Mouse (Mus musculus) kidney, adult 2 months (tissue): ENCODE results near the gene Arl15. TPM values are rescaled to one million over a fixed set of nuclear protein-coding genes. Genes with fewer than 3 reads are reported as not detected.
A peak's percentile ranks its signal among the peaks of the same experiment; 100 is the strongest.

ENCODE experiments used
- DNase-seq: peaks from one replicate; pipeline ENCODE4 v3.0.0; 2021
- H3K27ac ChIP-seq: fragments of 200-500 bp; 2 replicates; pipeline ENCODE4 v1.5.1; 2012; ENCODE audit warnings: low read depth, low read length, control low read depth, inconsistent platforms; ENCODE audit not compliant: insufficient read depth
- H3K27me3 ChIP-seq: fragments of 200-500 bp; replicated peaks from 2 replicates; pipeline ENCODE4 v1.6.1; 2012; ENCODE audit warnings: mild to moderate bottlenecking, moderate library complexity, low read length, inconsistent platforms; ENCODE audit not compliant: control insufficient read depth, insufficient read depth
- H3K36me3 ChIP-seq: fragments of 200-500 bp; 2 replicates; pipeline ENCODE4 v1.6.1; 2012; ENCODE audit warnings: mild to moderate bottlenecking, moderate library complexity, low read length, inconsistent platforms; ENCODE audit not compliant: control insufficient read depth, insufficient read depth
- H3K4me1 ChIP-seq: fragments of 200-500 bp; 2 replicates; pipeline ENCODE4 v1.6.1; 2011; ENCODE audit warnings: low read length; ENCODE audit not compliant: control insufficient read depth, insufficient read depth
- H3K4me3 ChIP-seq: fragments of 200-500 bp; 2 replicates; pipeline ENCODE4 v1.5.1; 2011; ENCODE audit warnings: mild to moderate bottlenecking, low read depth, low read length, control low read depth; ENCODE audit not compliant: insufficient read depth
- CTCF ChIP-seq: fragments of 200-500 bp; conservative IDR thresholded peaks from 2 replicates; pipeline ENCODE4 v1.5.1; 2011; ENCODE audit warnings: low read depth, mild to moderate bottlenecking, control low read depth, low read length, moderate library complexity, mixed read lengths; ENCODE audit not compliant: insufficient read depth, insufficient read length
- POLR2A ChIP-seq: fragments of 200-500 bp; IDR thresholded peaks from one replicate; pipeline ENCODE4 v1.6.1; 2011; ENCODE audit warnings: low read depth, low read length, control low read depth
- WGBS: fragments of 180-500 bp; shearing (Covaris S2); methylation state at CpG from one replicate; pipeline ENCODE4 v1.1.7; 2018; 5-methylcytosine and 5-hydroxymethylcytosine counted together
- polyA plus RNA-seq: library from polyadenylated mRNA; depleted of rRNA; stranded (reverse); fragments of >200 nt; gene quantifications from 2 replicates; pipeline ENCODE4 v1.2.3, GENCODE M21; 2012

Gene Arl15
- polyA plus RNA-seq, 1 experiment: 9.4 TPM

GRCm38 (mm10) chr13:113889140-113890055, 95.1 kb downstream of the Arl15 start:
- 65% methylated on average over 24 of the region's 24 CpGs for WGBS
- Histone ChIP-seq H3K36me3 (no peaks in the 10 kb centered on the region), H3K4me1 (no peaks in the 10 kb centered on the region; the same call in 1 of the 2 replicates), H3K27ac (no peak overlapping the region), H3K27me3 (no peaks in the 10 kb centered on the region), H3K4me3 (no peak overlapping the region)
- TF ChIP-seq POLR2A (no peak), CTCF (no peak)
- DNase-seq: no peak

DNA sequence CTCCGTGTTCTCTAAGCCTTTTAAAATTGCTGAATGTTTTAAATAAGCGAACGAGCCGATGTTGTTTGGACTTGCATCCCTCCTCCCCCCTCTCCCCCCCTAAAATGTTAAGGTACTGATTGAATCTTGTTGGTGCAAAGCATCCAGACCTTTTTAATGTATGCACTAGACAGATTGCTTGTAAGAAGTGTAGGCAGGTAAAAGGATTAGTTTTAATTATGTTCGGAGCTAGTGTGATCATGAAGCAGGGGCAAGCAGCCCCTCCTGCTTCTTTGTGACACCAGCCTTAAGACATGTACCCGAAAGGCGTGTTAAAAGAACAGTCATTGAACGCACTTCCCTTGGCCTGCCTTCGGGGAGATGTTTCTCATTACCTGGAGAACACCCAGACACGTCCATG, 102.4 kb downstream of the Arl15 start:
- Histone ChIP-seq H3K27me3 (no peaks in the 10 kb centered on the region), H3K4me3 (no peak overlapping the region), H3K36me3 (no peaks in the 10 kb centered on the region), H3K27ac (no peak overlapping the region), H3K4me1 (no peaks in the 10 kb centered on the region; the same call in 1 of the 2 replicates)
- TF ChIP-seq CTCF (no peak), POLR2A (no peak)
- WGBS: 74% methylated on average over 10 of the region's 10 CpGs
- DNase-seq: no peak

GRCm38 (mm10) chr13:113897498-113897897, 103.2 kb downstream of the Arl15 start:
- H3K4me1 ChIP-seq: no peaks in the 10 kb centered on the region
- H3K27ac ChIP-seq: no peak overlapping the region
- TF ChIP-seq CTCF (no peak), POLR2A (no peak)
- WGBS: 50% methylated on average over 3 of the region's 3 CpGs
- H3K27me3 ChIP-seq: no peaks in the 10 kb centered on the region
- no peak for DNase-seq
- no peak overlapping the region for H3K4me3 ChIP-seq
- no peaks in the 10 kb centered on the region for H3K36me3 ChIP-seq

- no peaks in the 10 kb centered on the region for H3K36me3 ChIP-seq
- DNase-seq: no peak
- no peaks in the 10 kb centered on the region for H3K27me3 ChIP-seq
- H3K4me1 ChIP-seq: no peaks in the 10 kb centered on the region
- TF ChIP-seq POLR2A (no peak), CTCF (no peak)
- 80% methylated on average over 9 of the region's 9 CpGs for WGBS
- no peak overlapping the region for H3K27ac ChIP-seq
- H3K4me3 ChIP-seq: no peak overlapping the region
Measured at GRCm38 (mm10) chr13:113897951-113898350, 103.6 kb downstream of the Arl15 start.

GRCm38 (mm10) chr13:113901001-113901545, 106.8 kb downstream of the Arl15 start:
- no peaks in the 10 kb centered on the region for H3K4me1 ChIP-seq
- no peak overlapping the region for H3K27ac ChIP-seq
- H3K4me3 ChIP-seq: no peak overlapping the region
- WGBS: 86% methylated on average over 11 of the region's 11 CpGs
- no peak for TF ChIP-seq POLR2A
- H3K27me3 ChIP-seq: no peaks in the 10 kb centered on the region
- H3K36me3 ChIP-seq: no peaks in the 10 kb centered on the region
- peak; percentile 78 for DNase-seq

DNA sequence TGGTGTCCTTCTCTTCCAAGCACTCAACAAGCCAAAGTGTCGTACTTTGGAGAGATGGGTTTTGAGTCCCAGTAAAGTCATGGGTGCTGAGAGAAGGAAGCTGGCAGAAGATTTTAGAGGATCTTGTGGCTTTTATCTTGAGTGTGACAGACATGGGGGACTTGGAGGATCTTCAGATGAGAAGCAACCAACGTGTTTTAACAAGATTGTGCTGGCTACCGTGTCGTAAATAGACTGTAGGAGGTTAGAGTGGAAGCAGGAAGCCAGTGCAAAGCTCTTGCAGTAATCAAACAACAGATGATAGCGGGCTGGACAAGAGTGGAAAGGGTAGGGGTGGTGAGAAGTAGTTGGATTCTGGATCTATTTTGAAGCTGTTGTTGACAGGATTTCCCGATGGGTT, 109.0 kb downstream of the Arl15 start:
- Histone ChIP-seq H3K36me3 (no peaks in the 10 kb centered on the region), H3K27ac (no peak overlapping the region), H3K27me3 (no peaks in the 10 kb centered on the region), H3K4me3 (no peak overlapping the region), H3K4me1 (no peaks in the 10 kb centered on the region)
- WGBS: 80% methylated on average over 6 of the region's 6 CpGs
- TF ChIP-seq CTCF: no peak
- TF ChIP-seq POLR2A: no peak
- no peak for DNase-seq

- no peak overlapping the region for H3K4me3 ChIP-seq
- no peak for DNase-seq
- H3K27me3 ChIP-seq: no peaks in the 10 kb centered on the region
- no peak for TF ChIP-seq CTCF
- no peak for TF ChIP-seq POLR2A
- H3K27ac ChIP-seq: no peak overlapping the region
- no peaks in the 10 kb centered on the region for H3K36me3 ChIP-seq
- 73% methylated on average over 11 of the region's 11 CpGs for WGBS
- H3K4me1 ChIP-seq: no peaks in the 10 kb centered on the region
Measured at GRCm38 (mm10) chr13:113911986-113912519, 117.7 kb downstream of the Arl15 start.
